Mouse (Mus musculus): ENCODE measurements at regions not wholly inside any gene's neighbourhood (a gene's known extent, or its start where the extent isn't known, plus 50 kb on each side); places are given as distances from the start of the nearest gene placed in this dataset.

- no peak for ATAC-seq (replicated peaks; ENCODE audit: low FRiP score, poor library complexity, severe bottlenecking)
Measured at GRCm38 (mm10) chr15:55997977-55998376, 1479.4 kb downstream of the Slc22a22 start.

DNA sequence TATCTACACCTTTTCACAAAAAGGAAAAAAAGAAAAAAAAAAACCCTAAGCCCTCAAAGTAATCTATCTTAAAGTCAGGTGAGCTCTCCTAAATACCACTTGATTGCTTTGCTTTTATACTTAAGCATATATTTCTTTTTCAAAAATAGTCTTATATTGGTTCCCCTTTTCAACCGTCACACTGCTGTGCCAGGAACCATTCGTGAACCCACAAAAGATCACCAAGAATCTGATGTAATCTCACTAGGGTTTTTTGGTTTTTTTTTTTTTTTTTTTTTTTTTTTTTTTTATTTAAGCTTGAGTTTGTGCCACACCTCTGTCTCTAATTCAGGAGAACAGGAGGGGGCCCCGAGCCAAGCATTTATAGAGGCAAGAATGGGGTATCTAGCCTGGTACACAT lies 1482.7 kb downstream of the Slc22a22 start:
- no peak for ATAC-seq (replicated peaks; ENCODE audit: low FRiP score, poor library complexity, severe bottlenecking)

- ATAC-seq (replicated peaks; ENCODE audit: low FRiP score, poor library complexity, severe bottlenecking): no peak
Measured at GRCm38 (mm10) chr15:55975843-55976242, 1501.6 kb downstream of the Slc22a22 start.

GRCm38 (mm10) chr15:55966780-55967179 lies 1510.6 kb downstream of the Slc22a22 start:
- ATAC-seq (replicated peaks; ENCODE audit: low FRiP score, poor library complexity, severe bottlenecking): no peak

- no peak for ATAC-seq (replicated peaks; ENCODE audit: low FRiP score, poor library complexity, severe bottlenecking)
Measured at GRCm38 (mm10) chr15:55965296-55965695, 1512.1 kb downstream of the Slc22a22 start.

GRCm38 (mm10) chr15:55962093-55962492 lies 1515.3 kb downstream of the Slc22a22 start:
- ATAC-seq (replicated peaks; ENCODE audit: low FRiP score, poor library complexity, severe bottlenecking): no peak

Data from erythroid progenitor cell, adult 5-6 weeks (primary cell).